Mouse (Mus musculus): ENCODE measurements around the gene Ppm1g. TPM values are rescaled to one million over a fixed set of nuclear protein-coding genes. Genes with fewer than 3 reads are reported as not detected.
A peak's percentile ranks its signal among the peaks of the same experiment; 100 is the strongest.

Ppm1g gene
- polyA plus RNA-seq, 1 experiment from 2014 or later = 77.6 TPM

GRCm38 (mm10) chr5:31168630-31169029 is 51.9 kb downstream of the Ppm1g start:
- H3K9ac ChIP-seq (replicated peaks; ENCODE audit: low read depth) = no peak overlapping the region
- H3K9me3 ChIP-seq (ENCODE audit: low read length) = no peaks in the 10 kb centered on the region
- H3K4me2 ChIP-seq (replicated peaks; ENCODE audit: low read depth, low read length) = no peak overlapping the region
- ATAC-seq = peak; percentile 87
- peak; percentile 62 for DNase-seq (ENCODE audit: low spot score)
- TF ChIP-seq CTCF (IDR thresholded peaks at IDR 0.05) (no peak), EP300 (IDR thresholded peaks at IDR 0.05) (no peak)
- H3K4me1 ChIP-seq (ENCODE audit: insufficient read depth, low read depth, low read length) = no peaks in the 10 kb centered on the region
- H3K27me3 ChIP-seq (replicated peaks; ENCODE audit: insufficient read depth, low read length) = no peaks in the 10 kb centered on the region
- H3K27ac ChIP-seq (ENCODE audit: low read length) = no peak overlapping the region
- H3K36me3 ChIP-seq (ENCODE audit: insufficient read depth, low read length) = peaks cover 52% of the 10 kb centered on the region
- no peak overlapping the region for H3K4me3 ChIP-seq (ENCODE audit: low read depth, low read length)
- WGBS = 58% methylated on average over 4 of the region's 4 CpGs

GRCm38 (mm10) chr5:31164878-31165277 is 55.6 kb downstream of the Ppm1g start:
- Histone ChIP-seq H3K36me3 (ENCODE audit: insufficient read depth, low read length) (peaks cover 44% of the 10 kb centered on the region), H3K9me3 (ENCODE audit: low read length) (no peaks in the 10 kb centered on the region), H3K9ac (replicated peaks; ENCODE audit: low read depth) (no peak overlapping the region), H3K4me3 (ENCODE audit: low read depth, low read length) (no peak overlapping the region), H3K27ac (ENCODE audit: low read length) (no peak overlapping the region), H3K4me1 (ENCODE audit: insufficient read depth, low read depth, low read length) (no peaks in the 10 kb centered on the region), H3K27me3 (replicated peaks; ENCODE audit: insufficient read depth, low read length) (no peaks in the 10 kb centered on the region), H3K4me2 (replicated peaks; ENCODE audit: low read depth, low read length) (no peak overlapping the region)
- WGBS = 73% methylated on average over 1 of the region's 1 CpGs
- no peak for DNase-seq (ENCODE audit: low spot score)
- TF ChIP-seq EP300 (IDR thresholded peaks at IDR 0.05) (no peak), CTCF (IDR thresholded peaks at IDR 0.05) (no peak)
- ATAC-seq = no peak

- no peaks in the 10 kb centered on the region for H3K27me3 ChIP-seq (replicated peaks; ENCODE audit: insufficient read depth, low read length)
- H3K4me1 ChIP-seq (ENCODE audit: insufficient read depth, low read depth, low read length) = no peaks in the 10 kb centered on the region
- no peak overlapping the region for H3K4me3 ChIP-seq (ENCODE audit: low read depth, low read length)
- peaks cover 60% of the 10 kb centered on the region for H3K36me3 ChIP-seq (ENCODE audit: insufficient read depth, low read length)
- no peak for ATAC-seq
- no peak for DNase-seq (ENCODE audit: low spot score)
- H3K4me2 ChIP-seq (replicated peaks; ENCODE audit: low read depth, low read length) = no peak overlapping the region
- H3K9ac ChIP-seq (replicated peaks; ENCODE audit: low read depth) = no peak overlapping the region
- no peak for TF ChIP-seq CTCF (IDR thresholded peaks at IDR 0.05)
- TF ChIP-seq EP300 (IDR thresholded peaks at IDR 0.05) = no peak
- no peaks in the 10 kb centered on the region for H3K9me3 ChIP-seq (ENCODE audit: low read length)
- H3K27ac ChIP-seq (ENCODE audit: low read length) = no peak overlapping the region
Measured at GRCm38 (mm10) chr5:31162462-31162861, 58.0 kb downstream of the Ppm1g start.

- H3K4me2 ChIP-seq (replicated peaks; ENCODE audit: low read depth, low read length) = peak within 1 kb of the TSS; percentile 64
- under 1% methylated on average over 19 of the region's 19 CpGs for WGBS
- TF ChIP-seq EP300 (IDR thresholded peaks at IDR 0.05) = no peak
- TF ChIP-seq CTCF (IDR thresholded peaks at IDR 0.05) = no peak
- peak within 1 kb of the TSS; percentile 81 for H3K27ac ChIP-seq (ENCODE audit: low read length)
- peaks cover 19% of the 10 kb centered on the region for H3K36me3 ChIP-seq (ENCODE audit: insufficient read depth, low read length)
- H3K4me1 ChIP-seq (ENCODE audit: insufficient read depth, low read depth, low read length) = peaks cover 8% of the 10 kb centered on the region; the same call in 1 of the 2 replicates
- ATAC-seq (peak; percentile 98), DNase-seq (ENCODE audit: low spot score) (peak; percentile 97)
- peak within 1 kb of the TSS; percentile 73 for H3K9ac ChIP-seq (replicated peaks; ENCODE audit: low read depth)
- H3K27me3 ChIP-seq (replicated peaks; ENCODE audit: insufficient read depth, low read length) = no peaks in the 10 kb centered on the region
- H3K9me3 ChIP-seq (ENCODE audit: low read length) = no peaks in the 10 kb centered on the region
- peak within 1 kb of the TSS; percentile 63 for H3K4me3 ChIP-seq (ENCODE audit: low read depth, low read length)
Measured at GRCm38 (mm10) chr5:31154152-31154553, 66.3 kb downstream of the Ppm1g start, which contains the start of gene Mpv17. Gene Mpv17 (minus strand): TSS chr5:31154251.

- Histone ChIP-seq H3K27ac (ENCODE audit: low read length) (peak overlapping the region; percentile 81; the same call in 1 of the 2 replicates), H3K4me2 (replicated peaks; ENCODE audit: low read depth, low read length) (peak overlapping the region; percentile 64), H3K4me1 (ENCODE audit: insufficient read depth, low read depth, low read length) (peaks cover 8% of the 10 kb centered on the region; the same call in 1 of the 2 replicates), H3K36me3 (ENCODE audit: insufficient read depth, low read length) (peaks cover 16% of the 10 kb centered on the region), H3K9ac (replicated peaks; ENCODE audit: low read depth) (peak overlapping the region; percentile 73), H3K4me3 (ENCODE audit: low read depth, low read length) (peak overlapping the region; percentile 63), H3K9me3 (ENCODE audit: low read length) (no peaks in the 10 kb centered on the region), H3K27me3 (replicated peaks; ENCODE audit: insufficient read depth, low read length) (no peaks in the 10 kb centered on the region)
- DNase-seq (ENCODE audit: low spot score) (no peak), ATAC-seq (peak; percentile 16)
- 27% methylated on average over 6 of the region's 6 CpGs for WGBS
- TF ChIP-seq CTCF (IDR thresholded peaks at IDR 0.05) (no peak), EP300 (IDR thresholded peaks at IDR 0.05) (no peak)
Measured at GRCm38 (mm10) chr5:31153516-31154151, 66.9 kb downstream of the Ppm1g start.

Other genes starting within 250 kb of the Ppm1g start
- gene Atraid, start 172.4 kb downstream of the Ppm1g start, polyA plus RNA-seq (2015; fragmentation: Nextera tagmentation; extraction: Ambion mirVana) = 260 and 289 TPM in 2 replicates
- 3.4 and 3.6 TPM in 2 replicates for gene Slc5a6, start 171.8 kb downstream of the Ppm1g start, polyA plus RNA-seq (2015; fragmentation: Nextera tagmentation; extraction: Ambion mirVana)
- gene Cad, start 165.9 kb downstream of the Ppm1g start, polyA plus RNA-seq (2015; fragmentation: Nextera tagmentation; extraction: Ambion mirVana) = 4.1 and 4.2 TPM in 2 replicates
- gene Dnajc5g, start 114.4 kb downstream of the Ppm1g start, polyA plus RNA-seq (2015; fragmentation: Nextera tagmentation; extraction: Ambion mirVana) = not detected in 2 replicates
- not detected in 2 replicates for gene Slc30a3, start 112.5 kb downstream of the Ppm1g start, polyA plus RNA-seq (2015; fragmentation: Nextera tagmentation; extraction: Ambion mirVana)
- gene Trim54, start 104.0 kb downstream of the Ppm1g start, polyA plus RNA-seq (2015; fragmentation: Nextera tagmentation; extraction: Ambion mirVana) = 0.49 and 0.55 TPM in 2 replicates
- gene Ucn, start 81.9 kb downstream of the Ppm1g start, polyA plus RNA-seq (2015; fragmentation: Nextera tagmentation; extraction: Ambion mirVana) = not detected in 2 replicates
- 38.2 and 53.6 TPM in 2 replicates for gene Mpv17, start 66.4 kb downstream of the Ppm1g start, polyA plus RNA-seq (2015; fragmentation: Nextera tagmentation; extraction: Ambion mirVana)
- gene Gm29609, start 40.8 kb downstream of the Ppm1g start, polyA plus RNA-seq (2015; fragmentation: Nextera tagmentation; extraction: Ambion mirVana) = 0.73 TPM in 1 of 2 replicates, not detected in the other
- gene Gtf3c2, start 40.5 kb downstream of the Ppm1g start, polyA plus RNA-seq (2015; fragmentation: Nextera tagmentation; extraction: Ambion mirVana) = 24.2 and 26.2 TPM in 2 replicates
- gene Snx17, start 27.5 kb downstream of the Ppm1g start, polyA plus RNA-seq (2015; fragmentation: Nextera tagmentation; extraction: Ambion mirVana) = 103 and 106 TPM in 2 replicates
- 44.4 and 45.0 TPM in 2 replicates for gene Eif2b4, start 27.3 kb downstream of the Ppm1g start, polyA plus RNA-seq (2015; fragmentation: Nextera tagmentation; extraction: Ambion mirVana)
- 6.6 and 7.4 TPM in 2 replicates for gene Zfp513, start 18.4 kb downstream of the Ppm1g start, polyA plus RNA-seq (2015; fragmentation: Nextera tagmentation; extraction: Ambion mirVana)
- gene Nrbp1, start 20.2 kb upstream of the Ppm1g start, polyA plus RNA-seq (2015; fragmentation: Nextera tagmentation; extraction: Ambion mirVana) = 125 and 131 TPM in 2 replicates
- 0.45 and 0.62 TPM in 2 replicates for gene Gm9970, start 20.5 kb upstream of the Ppm1g start, polyA plus RNA-seq (2015; fragmentation: Nextera tagmentation; extraction: Ambion mirVana)
- gene Krtcap3, start 31.0 kb upstream of the Ppm1g start, polyA plus RNA-seq (2015; fragmentation: Nextera tagmentation; extraction: Ambion mirVana) = 44.5 and 50.4 TPM in 2 replicates
- 24.2 and 25.6 TPM in 2 replicates for gene Ift172, start 70.4 kb upstream of the Ppm1g start, polyA plus RNA-seq (2015; fragmentation: Nextera tagmentation; extraction: Ambion mirVana)
- gene Fndc4, start 75.4 kb upstream of the Ppm1g start, polyA plus RNA-seq (2015; fragmentation: Nextera tagmentation; extraction: Ambion mirVana) = 9.7 and 11.8 TPM in 2 replicates
- 0.08 TPM in 1 of 2 replicates, not detected in the other for gene Gckr, start 76.8 kb upstream of the Ppm1g start, polyA plus RNA-seq (2015; fragmentation: Nextera tagmentation; extraction: Ambion mirVana)
- 18.2 and 19.1 TPM in 2 replicates for gene Zfp512, start 231.7 kb upstream of the Ppm1g start, polyA plus RNA-seq (2015; fragmentation: Nextera tagmentation; extraction: Ambion mirVana)